Mouse (Mus musculus) layer of hippocampus, postnatal 36 days (tissue): ENCODE data around the gene Fstl1. TPM values are rescaled to one million over a fixed set of nuclear protein-coding genes. Genes with fewer than 3 reads are reported as not detected.

ENCODE experiments used
- DNase-seq, 2 experiments: peaks; one replicate each; pipeline ENCODE4 v3.0.0; 2022
- total RNA-seq, 2 experiments: library from RNA; stranded (reverse); gene quantifications; 2 replicates each; pipeline ENCODE4 v1.2.3; 2021

Gene Fstl1
- total RNA-seq, 2 experiments from 2014 or later = 32.5 to 34.3 TPM

GRCm38 (mm10) chr16:37869470-37870231 lies 93.0 kb downstream of the Fstl1 start:
- DNase-seq = no peak

- peak in 1 of 2 experiments; percentile 28 for DNase-seq
These were observed 94.5 kb downstream of the Fstl1 start for GRCm38 (mm10) chr16:37871112-37871715.

GRCm38 (mm10) chr16:37874501-37875235 lies 98.0 kb downstream of the Fstl1 start:
- DNase-seq = no peak

- DNase-seq = no peak
These were observed 100.7 kb downstream of the Fstl1 start for GRCm38 (mm10) chr16:37877406-37877805.

- no peak for DNase-seq
These were observed 102.4 kb downstream of the Fstl1 start for GRCm38 (mm10) chr16:37878951-37879505.

GRCm38 (mm10) chr16:37879750-37880419 lies 103.2 kb downstream of the Fstl1 start:
- DNase-seq = no peak

GRCm38 (mm10) chr16:37881168-37881567 lies 104.5 kb downstream of the Fstl1 start:
- DNase-seq = no peak

Other genes starting within 250 kb of the Fstl1 start
- 10 to 100 TPM; 17.4 to 17.5 TPM for gene Gtf2e1, start 237.1 kb upstream of the Fstl1 start, total RNA-seq
- 1 to 10 TPM; 8.2 to 8.7 TPM for gene Rabl3, start 237.0 kb upstream of the Fstl1 start, total RNA-seq
- not detected for gene Hgd, start 196.7 kb upstream of the Fstl1 start, total RNA-seq
- 10 to 100 TPM; 80.4 to 84.0 TPM for gene Ndufb4, start 122.4 kb upstream of the Fstl1 start, total RNA-seq
- gene Gm36028, start 84.3 kb downstream of the Fstl1 start, total RNA-seq = under 1 TPM in 1 of 2 experiments, not detected in 1; 0.35 TPM
- 100 to 1,000 TPM; 101 to 108 TPM for gene Lrrc58, start 91.5 kb downstream of the Fstl1 start, total RNA-seq
- gene Gpr156, start 139.6 kb downstream of the Fstl1 start, total RNA-seq = under 1 TPM; 0.65 to 0.76 TPM